Mouse (Mus musculus): ENCODE data around the gene Abtb1. TPM values are rescaled to one million over a fixed set of nuclear protein-coding genes. Genes with fewer than 3 reads are reported as not detected.
A peak's percentile ranks its signal among the peaks of the same experiment; 100 is the strongest.

Abtb1 gene
- polyA plus RNA-seq, 1 experiment from 2014 or later: 23.9 TPM

GRCm38 (mm10) chr6:88857830-88858229 lies 16.0 kb upstream of the Abtb1 start:
- H3K9ac ChIP-seq (ENCODE audit: low read depth, low read length): no peak overlapping the region

GRCm38 (mm10) chr6:88857249-88857648 lies 15.5 kb upstream of the Abtb1 start:
- no peak overlapping the region for H3K27ac ChIP-seq (ENCODE audit: low read depth, low read length)
- H3K9me3 ChIP-seq (ENCODE audit: control insufficient read depth): no peaks in the 10 kb centered on the region
- H3K4me3 ChIP-seq (ENCODE audit: low read depth, low read length): no peak overlapping the region
- peak; percentile 54 for TF ChIP-seq CTCF (IDR thresholded peaks at IDR 0.05; ENCODE audit: low read depth)
- WGBS: 40% methylated on average over 9 of the region's 9 CpGs
- no peak overlapping the region for H3K4me2 ChIP-seq (replicated peaks; ENCODE audit: low read depth)
- no peaks in the 10 kb centered on the region; the same call in 1 of the 2 replicates for H3K36me3 ChIP-seq (ENCODE audit: control insufficient read depth, insufficient read depth)
- H3K9ac ChIP-seq (ENCODE audit: low read depth, low read length): no peak overlapping the region
- H3K27me3 ChIP-seq (replicated peaks; ENCODE audit: control insufficient read depth, insufficient read depth, low read length): no peaks in the 10 kb centered on the region
- H3K4me1 ChIP-seq (replicated peaks; ENCODE audit: control insufficient read depth, insufficient read depth, low read length): no peaks in the 10 kb centered on the region
- ATAC-seq: no peak

More at GRCm38 (mm10) chr6:88857830-88858229, 16.0 kb upstream of the Abtb1 start:
- Histone ChIP-seq H3K4me1 (replicated peaks; ENCODE audit: control insufficient read depth, insufficient read depth, low read length) (no peaks in the 10 kb centered on the region), H3K27ac (ENCODE audit: low read depth, low read length) (no peak overlapping the region), H3K36me3 (ENCODE audit: control insufficient read depth, insufficient read depth) (no peaks in the 10 kb centered on the region; the same call in 1 of the 2 replicates), H3K27me3 (replicated peaks; ENCODE audit: control insufficient read depth, insufficient read depth, low read length) (no peaks in the 10 kb centered on the region), H3K4me2 (replicated peaks; ENCODE audit: low read depth) (no peak overlapping the region), H3K9me3 (ENCODE audit: control insufficient read depth) (no peaks in the 10 kb centered on the region), H3K4me3 (ENCODE audit: low read depth, low read length) (no peak overlapping the region)
- WGBS: 86% methylated on average over 6 of the region's 6 CpGs
- TF ChIP-seq CTCF (IDR thresholded peaks at IDR 0.05; ENCODE audit: low read depth): no peak
- no peak for ATAC-seq

- peak; percentile 87 for TF ChIP-seq CTCF (IDR thresholded peaks at IDR 0.05; ENCODE audit: low read depth)
- no peak; the same call in 1 of the 2 replicates for ATAC-seq
- Histone ChIP-seq H3K4me1 (replicated peaks; ENCODE audit: control insufficient read depth, insufficient read depth, low read length) (no peaks in the 10 kb centered on the region), H3K9ac (ENCODE audit: low read depth, low read length) (no peak overlapping the region), H3K4me3 (ENCODE audit: low read depth, low read length) (no peak overlapping the region), H3K27me3 (replicated peaks; ENCODE audit: control insufficient read depth, insufficient read depth, low read length) (no peaks in the 10 kb centered on the region), H3K9me3 (ENCODE audit: control insufficient read depth) (no peaks in the 10 kb centered on the region), H3K27ac (ENCODE audit: low read depth, low read length) (no peak overlapping the region), H3K4me2 (replicated peaks; ENCODE audit: low read depth) (no peak overlapping the region), H3K36me3 (ENCODE audit: control insufficient read depth, insufficient read depth) (no peaks in the 10 kb centered on the region; the same call in 1 of the 2 replicates)
- WGBS: 20% methylated on average over 5 of the region's 5 CpGs
Observed at GRCm38 (mm10) chr6:88855636-88856035, 13.9 kb upstream of the Abtb1 start.

GRCm38 (mm10) chr6:88854509-88854908 lies 12.7 kb upstream of the Abtb1 start:
- H3K9me3 ChIP-seq (ENCODE audit: control insufficient read depth): no peaks in the 10 kb centered on the region
- no peak overlapping the region for H3K4me3 ChIP-seq (ENCODE audit: low read depth, low read length)
- H3K4me1 ChIP-seq (replicated peaks; ENCODE audit: control insufficient read depth, insufficient read depth, low read length): no peaks in the 10 kb centered on the region
- no peak overlapping the region for H3K9ac ChIP-seq (ENCODE audit: low read depth, low read length)
- 78% methylated on average over 5 of the region's 5 CpGs for WGBS
- no peaks in the 10 kb centered on the region for H3K36me3 ChIP-seq (ENCODE audit: control insufficient read depth, insufficient read depth)
- H3K27me3 ChIP-seq (replicated peaks; ENCODE audit: control insufficient read depth, insufficient read depth, low read length): no peaks in the 10 kb centered on the region
- no peak overlapping the region for H3K4me2 ChIP-seq (replicated peaks; ENCODE audit: low read depth)
- no peak for TF ChIP-seq CTCF (IDR thresholded peaks at IDR 0.05; ENCODE audit: low read depth)
- no peak overlapping the region for H3K27ac ChIP-seq (ENCODE audit: low read depth, low read length)
- no peak for ATAC-seq

GRCm38 (mm10) chr6:88850034-88850433 lies 8.2 kb upstream of the Abtb1 start:
- no peak overlapping the region for H3K27ac ChIP-seq (ENCODE audit: low read depth, low read length)
- ATAC-seq: no peak
- H3K36me3 ChIP-seq (ENCODE audit: control insufficient read depth, insufficient read depth): no peaks in the 10 kb centered on the region
- no peaks in the 10 kb centered on the region for H3K4me1 ChIP-seq (replicated peaks; ENCODE audit: control insufficient read depth, insufficient read depth, low read length)
- no peaks in the 10 kb centered on the region for H3K9me3 ChIP-seq (ENCODE audit: control insufficient read depth)
- no peaks in the 10 kb centered on the region for H3K27me3 ChIP-seq (replicated peaks; ENCODE audit: control insufficient read depth, insufficient read depth, low read length)
- TF ChIP-seq CTCF (IDR thresholded peaks at IDR 0.05; ENCODE audit: low read depth): no peak
- H3K9ac ChIP-seq (ENCODE audit: low read depth, low read length): no peak overlapping the region
- WGBS: 88% methylated on average over 7 of the region's 7 CpGs
- H3K4me3 ChIP-seq (ENCODE audit: low read depth, low read length): no peak overlapping the region
- no peak overlapping the region for H3K4me2 ChIP-seq (replicated peaks; ENCODE audit: low read depth)

- no peak for ATAC-seq
- Histone ChIP-seq H3K4me1 (replicated peaks; ENCODE audit: control insufficient read depth, insufficient read depth, low read length) (no peaks in the 10 kb centered on the region), H3K4me3 (ENCODE audit: low read depth, low read length) (no peak overlapping the region), H3K9me3 (ENCODE audit: control insufficient read depth) (no peaks in the 10 kb centered on the region), H3K4me2 (replicated peaks; ENCODE audit: low read depth) (no peak overlapping the region), H3K36me3 (ENCODE audit: control insufficient read depth, insufficient read depth) (no peaks in the 10 kb centered on the region), H3K27ac (ENCODE audit: low read depth, low read length) (no peak overlapping the region), H3K27me3 (replicated peaks; ENCODE audit: control insufficient read depth, insufficient read depth, low read length) (no peaks in the 10 kb centered on the region), H3K9ac (ENCODE audit: low read depth, low read length) (no peak overlapping the region)
- peak; percentile 72 for TF ChIP-seq CTCF (IDR thresholded peaks at IDR 0.05; ENCODE audit: low read depth)
- 57% methylated on average over 4 of the region's 4 CpGs for WGBS
Observed at GRCm38 (mm10) chr6:88849270-88849669, 7.5 kb upstream of the Abtb1 start.

GRCm38 (mm10) chr6:88847571-88847970 lies 5.8 kb upstream of the Abtb1 start:
- Histone ChIP-seq H3K4me1 (replicated peaks; ENCODE audit: control insufficient read depth, insufficient read depth, low read length) (no peaks in the 10 kb centered on the region), H3K36me3 (ENCODE audit: control insufficient read depth, insufficient read depth) (no peaks in the 10 kb centered on the region), H3K9me3 (ENCODE audit: control insufficient read depth) (no peaks in the 10 kb centered on the region), H3K27me3 (replicated peaks; ENCODE audit: control insufficient read depth, insufficient read depth, low read length) (no peaks in the 10 kb centered on the region), H3K4me2 (replicated peaks; ENCODE audit: low read depth) (no peak overlapping the region), H3K9ac (ENCODE audit: low read depth, low read length) (no peak overlapping the region), H3K27ac (ENCODE audit: low read depth, low read length) (no peak overlapping the region), H3K4me3 (ENCODE audit: low read depth, low read length) (no peak overlapping the region)
- no peak for TF ChIP-seq CTCF (IDR thresholded peaks at IDR 0.05; ENCODE audit: low read depth)
- WGBS: 74% methylated on average over 2 of the region's 2 CpGs
- ATAC-seq: no peak

Measured in intestine, postnatal 0 days (tissue).